Mouse (Mus musculus) heart, postnatal 36 days (tissue): ENCODE data around the gene Hlcs. TPM values are rescaled to one million over a fixed set of nuclear protein-coding genes. Genes with fewer than 3 reads are reported as not detected.

Experiments
- DNase-seq, 2 experiments: peaks; one replicate each; pipeline ENCODE4 v3.0.0; 2021 to 2022
- intact Hi-C: fragments of 180-260 bp; cut with DNase I; formaldehyde crosslinking; loops from one replicate; pipeline ENCODE4 v1.15.1; 2025
- total RNA-seq, 2 experiments: library from RNA; stranded (reverse); gene quantifications; 2 replicates each; pipeline ENCODE4 v1.2.3; 2021

Hlcs gene
- total RNA-seq, 2 experiments from 2014 or later = 4.8 to 6.7 TPM

- DNase-seq = no peak
- intact Hi-C loops = no loop called here
Measured at GRCm38 (mm10) chr16:94122347-94122746, 191.0 kb downstream of the Hlcs start.

- intact Hi-C loops = no loop called here
- DNase-seq = no peak
Measured at GRCm38 (mm10) chr16:94118394-94118793, 195.0 kb downstream of the Hlcs start.

- intact Hi-C loops = no loop called here
- no peak for DNase-seq
Measured at GRCm38 (mm10) chr16:94117333-94117732, 196.0 kb downstream of the Hlcs start.

GRCm38 (mm10) chr16:94114693-94115092 lies 198.7 kb downstream of the Hlcs start:
- DNase-seq = no peak
- intact Hi-C loops = no loop called here

- intact Hi-C loops = no loop called here
- no peak for DNase-seq
Measured at GRCm38 (mm10) chr16:94113160-94113559, 200.2 kb downstream of the Hlcs start.

GRCm38 (mm10) chr16:94097724-94098455 lies 215.5 kb downstream of the Hlcs start:
- DNase-seq = no peak
- intact Hi-C loops = loop anchor here (2.0 kb wide), 1 partner anchor 17 kb away; no protein-coding TSS in a partner anchor

GRCm38 (mm10) chr16:94096479-94096878 lies 216.9 kb downstream of the Hlcs start:
- no peak for DNase-seq
- intact Hi-C loops = loop anchor here (2.0 kb wide), 1 partner anchor 16 kb away; no protein-coding TSS in a partner anchor

GRCm38 (mm10) chr16:94095109-94095822 lies 218.1 kb downstream of the Hlcs start:
- peak in 1 of 2 experiments; percentile 33 for DNase-seq
- intact Hi-C loops = no loop called here

- DNase-seq = no peak
- intact Hi-C loops = no loop called here
Measured at GRCm38 (mm10) chr16:94094251-94095108, 218.9 kb downstream of the Hlcs start.

- no peak for DNase-seq
- intact Hi-C loops = no loop called here
Measured at GRCm38 (mm10) chr16:94093151-94093863, 220.1 kb downstream of the Hlcs start.

- no peak for DNase-seq
- intact Hi-C loops = no loop called here
Measured at GRCm38 (mm10) chr16:94092511-94093150, 220.7 kb downstream of the Hlcs start.

GRCm38 (mm10) chr16:94088819-94089692 lies 224.3 kb downstream of the Hlcs start:
- intact Hi-C loops = no loop called here

GRCm38 (mm10) chr16:94088226-94088748 lies 225.1 kb downstream of the Hlcs start:
- intact Hi-C loops = no loop called here
- no peak for DNase-seq

More at GRCm38 (mm10) chr16:94088819-94089692, 224.3 kb downstream of the Hlcs start:
- DNase-seq = no peak

GRCm38 (mm10) chr16:94087570-94088225 lies 225.7 kb downstream of the Hlcs start:
- no peak for DNase-seq
- intact Hi-C loops = no loop called here

GRCm38 (mm10) chr16:94086701-94087569 lies 226.4 kb downstream of the Hlcs start:
- intact Hi-C loops = no loop called here
- peak in 1 of 2 experiments; percentile 15 for DNase-seq

GRCm38 (mm10) chr16:94085603-94086285 lies 227.6 kb downstream of the Hlcs start:
- intact Hi-C loops = no loop called here
- DNase-seq = no peak
